8 mouse cellular contexts compared by ENCODE assay signal in the genomic region with DNA sequence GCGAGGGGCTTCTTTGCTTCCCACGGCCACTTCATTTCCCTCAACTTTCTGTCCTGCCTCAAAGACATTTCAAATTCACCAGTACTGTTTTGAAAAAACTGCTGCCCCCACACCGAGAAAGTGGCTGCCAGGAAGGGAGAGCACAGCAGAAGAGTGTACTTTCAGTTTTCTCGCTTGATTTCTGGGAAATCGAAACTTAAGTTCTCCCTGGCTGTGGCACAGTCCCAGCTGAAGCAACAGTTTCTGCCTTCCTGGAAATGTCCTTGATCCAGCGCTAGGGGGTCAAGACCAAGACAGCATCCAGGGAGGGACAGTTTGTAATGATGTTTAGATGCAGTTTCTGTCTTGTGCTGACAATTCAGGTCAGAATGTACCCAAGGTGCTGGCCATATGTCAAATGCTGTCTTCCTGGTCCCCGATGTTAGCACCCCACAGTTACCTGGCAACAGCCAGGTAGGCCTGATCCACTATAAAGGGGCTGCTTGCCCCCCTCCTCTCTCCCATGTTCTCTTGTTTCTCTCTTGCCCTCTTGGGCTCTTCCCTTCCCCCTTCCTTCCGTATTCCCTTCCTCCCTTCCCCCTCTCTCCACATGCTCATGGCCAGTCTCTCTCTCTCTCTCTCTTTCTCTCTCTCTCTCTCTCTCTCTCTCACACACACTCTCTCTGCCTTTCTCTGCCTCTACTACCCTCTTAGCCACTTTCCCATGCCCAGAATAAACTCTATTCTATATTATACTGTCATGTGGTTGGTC. TPM values are rescaled to one million over a fixed set of nuclear protein-coding genes. Genes with fewer than 3 reads are reported as not detected.
DNase-seq lines count a peak whose midpoint lies in the region; ATAC-seq and TF ChIP-seq lines count a peak whose summit lies in the region.

No protein-coding gene starts in this region.

- DNase-seq in CD4-positive helper T cell, adult 2 months (ENCODE audit: low read depth, low spot score) = peak; percentile 75
- DNase-seq in NIH3T3 (ENCODE audit: low read depth) = peak; percentile 76
- peak; percentile 60 for DNase-seq in heart, adult 8-10 months (ENCODE audit: low spot score)
- DNase-seq in cerebellum, adult 9-10 months = no peak
- no peak for DNase-seq in forebrain, postnatal 0 days

- no peak overlapping the region; the same call in 1 of the 2 replicates for H3K4me3 ChIP-seq in liver, embryonic 16.5 days (ENCODE audit: low read depth, low read length)
- no peak overlapping the region for H3K4me3 ChIP-seq in stomach, embryonic 15.5 days (replicated peaks)
- no peak overlapping the region for H3K4me3 ChIP-seq in forebrain, postnatal 0 days (ENCODE audit: low read depth, low read length)

- WGBS in liver, embryonic 16.5 days (ENCODE audit: insufficient replicate concordance) = 43% methylated on average over 8 of the region's 8 CpGs
- WGBS in stomach, embryonic 15.5 days = 55% methylated on average over 8 of the region's 8 CpGs
- 81% methylated on average over 8 of the region's 8 CpGs for WGBS in forebrain, postnatal 0 days

- ATAC-seq in liver, embryonic 16.5 days (ENCODE audit: low read depth) = no peak
- no peak for ATAC-seq in stomach, embryonic 15.5 days (ENCODE audit: insufficient read depth, low FRiP score, low read depth)
- no peak for ATAC-seq in megakaryocyte-erythroid progenitor cell, adult 5-6 weeks (replicated peaks; ENCODE audit: low FRiP score, low TSS enrichment, poor library complexity, severe bottlenecking)
- no peak for ATAC-seq in forebrain, postnatal 0 days

- peaks cover 49% of the 10 kb centered on the region for H3K4me1 ChIP-seq in liver, embryonic 16.5 days (ENCODE audit: control insufficient read depth, low read depth, low read length)
- peaks cover 6% of the 10 kb centered on the region; the same call in 1 of the 2 replicates for H3K4me1 ChIP-seq in stomach, embryonic 15.5 days
- no peaks in the 10 kb centered on the region for H3K4me1 ChIP-seq in forebrain, postnatal 0 days (ENCODE audit: insufficient read depth)

- no peak for TF ChIP-seq CTCF in forebrain, postnatal 0 days (IDR thresholded peaks at IDR 0.05; ENCODE audit: low read depth)

- peak overlapping the region; percentile 70 for H3K27ac ChIP-seq in liver, embryonic 16.5 days (ENCODE audit: low read length)
- peak overlapping the region; percentile 31; the same call in 1 of the 2 replicates for H3K27ac ChIP-seq in stomach, embryonic 15.5 days
- H3K27ac ChIP-seq in forebrain, postnatal 0 days (ENCODE audit: low read depth, low read length) = no peak overlapping the region

- no peaks in the 10 kb centered on the region for H3K27me3 ChIP-seq in liver, embryonic 16.5 days (ENCODE audit: control insufficient read depth, insufficient read depth, low read depth, low read length)
- H3K27me3 ChIP-seq in stomach, embryonic 15.5 days (replicated peaks) = no peaks in the 10 kb centered on the region
- H3K27me3 ChIP-seq in forebrain, postnatal 0 days (ENCODE audit: insufficient read depth, low read length) = no peaks in the 10 kb centered on the region

- H3K9me3 ChIP-seq in liver, embryonic 16.5 days (replicated peaks; ENCODE audit: control insufficient read depth, low read length) = no peaks in the 10 kb centered on the region
- H3K9me3 ChIP-seq in stomach, embryonic 15.5 days = no peaks in the 10 kb centered on the region
- no peaks in the 10 kb centered on the region for H3K9me3 ChIP-seq in forebrain, postnatal 0 days (ENCODE audit: low read length)

- 0 out of 2 replicates have a peak overlapping the region, but pooled peaks have one; percentile 13 for H3K9ac ChIP-seq in liver, embryonic 16.5 days (ENCODE audit: low read depth, low read length)
- no peak overlapping the region for H3K9ac ChIP-seq in stomach, embryonic 15.5 days
- no peak overlapping the region for H3K9ac ChIP-seq in forebrain, postnatal 0 days

- H3K36me3 ChIP-seq in liver, embryonic 16.5 days (ENCODE audit: control insufficient read depth, insufficient read depth) = no peaks in the 10 kb centered on the region
- H3K36me3 ChIP-seq in stomach, embryonic 15.5 days = no peaks in the 10 kb centered on the region
- no peaks in the 10 kb centered on the region for H3K36me3 ChIP-seq in forebrain, postnatal 0 days (ENCODE audit: insufficient read depth)

- peak overlapping the region; percentile 10; the same call in 1 of the 2 replicates for H3K4me2 ChIP-seq in liver, embryonic 16.5 days (ENCODE audit: low read depth, low read length)
- no peak overlapping the region for H3K4me2 ChIP-seq in stomach, embryonic 15.5 days
- no peak overlapping the region for H3K4me2 ChIP-seq in forebrain, postnatal 0 days (ENCODE audit: low read depth)

RNA-seq across cellular contexts. Expression of gene Coq2, which starts 38.0 kb away (rescaled TPM):
- 100 to 1,000 TPM; 110 to 120 (median 111) TPM for total RNA-seq in heart, adult 8-10 months (2022)
- polyA plus RNA-seq in liver, embryonic 16.5 days (2015; fragmentation: Nextera tagmentation; extraction: Ambion mirVana) = 19.5 and 20.7 TPM in 2 replicates
- 63.3 and 66.4 TPM in 2 replicates for polyA plus RNA-seq in stomach, embryonic 15.5 days (2015; fragmentation: Nextera tagmentation; extraction: Ambion mirVana)
- total RNA-seq in megakaryocyte-erythroid progenitor cell, adult 5-6 weeks (2014; fragmentation: Nextera tagmentation) = 50.6 and 67.3 TPM in 2 replicates
- total RNA-seq in megakaryocyte-erythroid progenitor cell, adult 5-6 weeks (2017) = 40.1 and 56.6 TPM in 2 replicates
- 77.0 and 81.3 TPM in 2 replicates for total RNA-seq in forebrain, postnatal 0 days (2014; rRNA removed)
- 65.1 TPM in 2 replicates for polyA plus RNA-seq in forebrain, postnatal 0 days (2015; fragmentation: Nextera tagmentation; extraction: Ambion mirVana)

Comparison
In these comparisons a context has a peak if more than half of its experiments do, and no peak if none do; other contexts are left out.
1. DNase-seq: peak in CD4-positive helper T cell, adult 2 months (single experiment), NIH3T3 (single experiment) and heart, adult 8-10 months (single experiment); none in cerebellum, adult 9-10 months (single experiment) and forebrain, postnatal 0 days (single experiment).